Mouse (Mus musculus): Measurements from ENCODE around the gene Cdyl.

- TF ChIP-seq POLR2A (IDR thresholded peaks at IDR 0.05; ENCODE audit: extremely low read depth, insufficient read depth, low read length), result no peak
- TF ChIP-seq CTCF (IDR thresholded peaks at IDR 0.05; ENCODE audit: low read depth, low read length), result no peak
Measured at GRCm38 (mm10) chr13:35689560-35689959, 29.9 kb downstream of the Cdyl start.
